Mouse (Mus musculus): ENCODE measurements around the gene Phf20. TPM values are rescaled to one million over a fixed set of nuclear protein-coding genes. Genes with fewer than 3 reads are reported as not detected.

Phf20 gene
- 10 to 100 TPM; 30.8 to 31.4 TPM for total RNA-seq (2021)
- long read RNA-seq, experiment 1, full-length matches to known transcripts: 13 of 26 reads
- long read RNA-seq, experiment 1, partial matches to known transcripts: 8 of 26 reads
- long read RNA-seq, experiment 1, other reads (novel, unspliced or antisense): 5 of 26 reads
- long read RNA-seq, experiment 2, full-length matches to known transcripts: 11 of 23 reads
- long read RNA-seq, experiment 2, partial matches to known transcripts: 6 of 23 reads
- long read RNA-seq, experiment 2, other reads (novel, unspliced or antisense): 6 of 23 reads

GRCm38 (mm10) chr2:156196302-156197128, at the start of gene Phf20:
Phf20 (plus strand) TSS chr2:156196466.
- no peak for TF ChIP-seq CTCF (IDR thresholded peaks at IDR 0.05)
- Histone ChIP-seq H3K27ac (peak within 1 kb of the TSS; percentile 98), H3K4me3 (peak within 1 kb of the TSS; percentile 87)
- intact Hi-C loops (cut with DNase I): loop anchor here (2.0 kb wide), 1 partner anchor 16 kb away; the partner anchor contains the start of gene Rbm39
- peak; percentile 99 for DNase-seq

GRCm38 (mm10) chr2:156147316-156147915, 48.9 kb upstream of the Phf20 start:
- no peak for DNase-seq
- no peak for TF ChIP-seq CTCF (IDR thresholded peaks at IDR 0.05)
- Histone ChIP-seq H3K4me3 (no peak overlapping the region), H3K27ac (no peak overlapping the region)
- intact Hi-C loops (cut with DNase I): no loop called here

DNA sequence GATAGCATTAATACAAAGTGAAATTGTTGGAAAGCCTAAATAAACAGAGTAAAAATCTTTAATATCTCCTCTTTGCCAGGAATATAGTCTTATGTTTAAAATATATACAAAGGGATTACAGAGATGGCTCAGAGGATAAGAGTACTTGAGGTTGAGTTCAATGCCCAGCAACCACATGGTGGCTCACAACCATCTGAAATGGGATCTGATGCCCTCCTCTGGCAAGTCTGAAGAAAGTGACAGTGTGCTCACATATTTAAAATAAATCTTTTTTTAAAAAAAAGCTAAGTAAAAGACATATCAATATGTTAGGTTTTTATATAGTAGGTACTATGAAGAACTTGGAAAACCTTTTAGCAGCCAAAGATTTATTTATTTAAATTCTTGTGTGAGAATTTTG, 44.7 kb upstream of the Phf20 start:
- Histone ChIP-seq H3K4me3 (no peak overlapping the region), H3K27ac (no peak overlapping the region)
- TF ChIP-seq CTCF (IDR thresholded peaks at IDR 0.05): peak; percentile 37; the same call in 1 of the 2 replicates
- intact Hi-C loops (cut with DNase I): loop anchor here (5.0 kb wide), 1 partner anchor 131 kb away; no protein-coding TSS in a partner anchor
- no peak for DNase-seq

DNA sequence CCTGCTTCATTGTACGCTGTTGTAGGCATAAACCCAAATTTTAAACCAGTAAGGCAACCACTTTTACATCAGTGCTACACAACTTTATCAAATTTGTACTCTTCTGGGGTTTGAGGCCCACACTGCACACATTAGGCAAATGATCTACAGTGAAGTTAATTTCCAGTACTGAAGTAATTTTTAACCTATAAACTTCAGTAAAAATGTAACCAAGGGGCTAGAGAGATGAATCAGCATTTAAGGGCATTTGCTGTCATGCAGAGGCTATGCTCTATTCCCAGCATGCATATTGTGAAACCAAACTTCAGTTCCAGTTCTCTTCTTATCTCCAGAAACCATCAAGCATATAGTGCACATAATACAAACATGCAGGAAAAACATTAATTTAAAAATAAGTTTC, 30.8 kb upstream of the Phf20 start:
- no peak for DNase-seq
- no peak for TF ChIP-seq CTCF (IDR thresholded peaks at IDR 0.05)
- H3K4me3 ChIP-seq: no peak overlapping the region
- intact Hi-C loops (cut with DNase I): no loop called here
- H3K27ac ChIP-seq: no peak overlapping the region

DNA sequence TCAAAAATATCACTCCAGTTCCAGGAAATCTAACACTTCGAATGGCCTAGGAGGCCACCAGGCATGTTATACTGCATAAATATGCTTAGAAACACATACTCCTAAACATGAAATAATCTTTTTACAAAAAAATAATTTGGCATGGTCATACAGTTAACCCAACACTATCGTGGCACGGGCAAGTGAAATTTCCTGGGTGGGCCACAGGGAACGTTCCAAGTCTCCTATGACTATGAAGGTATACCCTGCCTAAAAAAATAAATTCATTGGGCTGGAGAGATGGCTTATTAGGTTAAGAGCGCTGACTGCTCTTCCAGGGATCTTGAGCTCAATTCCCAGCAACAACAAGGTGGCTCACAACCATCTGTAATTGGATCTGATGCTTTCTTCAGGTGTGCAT, 29.7 kb upstream of the Phf20 start:
- no peak for TF ChIP-seq CTCF (IDR thresholded peaks at IDR 0.05)
- no peak for DNase-seq
- H3K4me3 ChIP-seq: no peak overlapping the region
- H3K27ac ChIP-seq: no peak overlapping the region
- intact Hi-C loops (cut with DNase I): no loop called here

DNA sequence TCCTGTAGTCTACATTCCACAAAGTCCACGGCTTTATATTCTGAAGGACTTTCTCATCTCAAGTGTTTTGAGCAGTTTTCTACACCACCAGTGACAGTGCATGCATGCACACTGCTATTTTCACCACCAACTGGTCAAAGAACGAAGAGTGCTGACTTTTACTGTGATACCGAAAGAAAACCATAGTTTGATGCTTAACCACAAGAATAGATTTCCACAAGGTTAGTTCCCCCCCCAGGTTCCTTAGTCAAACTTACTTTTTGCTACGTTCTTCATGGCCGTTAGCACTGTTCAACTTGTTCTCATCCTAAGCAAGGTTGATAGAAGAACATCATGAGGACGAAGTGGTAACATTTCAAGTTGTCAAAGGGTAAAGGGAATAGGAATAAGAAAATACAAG, 19.2 kb upstream of the Phf20 start:
- Histone ChIP-seq H3K4me3 (peak overlapping the region; percentile 94), H3K27ac (no peak overlapping the region)
- intact Hi-C loops (cut with DNase I): loop anchor here (5.0 kb wide), 1 partner anchor 80 kb away; no protein-coding TSS in a partner anchor
- no peak for DNase-seq
- no peak for TF ChIP-seq CTCF (IDR thresholded peaks at IDR 0.05)

DNA sequence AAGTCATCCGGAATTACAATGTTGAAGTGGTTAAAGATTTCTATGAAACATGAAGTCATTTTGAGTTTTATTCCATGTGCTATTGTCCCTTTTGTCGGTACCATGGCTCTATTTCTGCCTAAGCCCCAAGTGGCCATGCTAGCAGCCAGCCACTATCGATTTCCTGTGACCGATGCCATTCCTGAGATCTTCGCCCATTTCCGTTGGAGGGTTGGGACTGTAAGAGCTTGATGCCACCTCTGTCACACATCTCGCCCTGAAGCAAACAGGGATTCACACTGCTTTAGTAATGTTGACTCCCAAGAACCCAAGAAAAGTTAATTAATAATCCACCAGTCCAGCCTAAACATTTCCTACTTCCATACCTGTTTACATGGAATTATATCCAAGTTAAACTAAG, 18.6 kb upstream of the Phf20 start:
- intact Hi-C loops (cut with DNase I): loop anchor here (5.0 kb wide), 1 partner anchor 80 kb away; no protein-coding TSS in a partner anchor
- DNase-seq: no peak
- Histone ChIP-seq H3K27ac (peak overlapping the region; percentile 31; the same call in 1 of the 2 replicates), H3K4me3 (peak overlapping the region; percentile 94)
- TF ChIP-seq CTCF (IDR thresholded peaks at IDR 0.05): no peak

- Histone ChIP-seq H3K27ac (peak overlapping the region; percentile 96), H3K4me3 (peak overlapping the region; percentile 94)
- peak; percentile 89 for DNase-seq
- intact Hi-C loops (cut with DNase I): loop anchor here (5.0 kb wide), 1 partner anchor 78 kb away; no protein-coding TSS in a partner anchor
- peak; percentile 16; the same call in 1 of the 2 replicates for TF ChIP-seq CTCF (IDR thresholded peaks at IDR 0.05)
Observed at GRCm38 (mm10) chr2:156179046-156179795, 17.0 kb upstream of the Phf20 start.

DNA sequence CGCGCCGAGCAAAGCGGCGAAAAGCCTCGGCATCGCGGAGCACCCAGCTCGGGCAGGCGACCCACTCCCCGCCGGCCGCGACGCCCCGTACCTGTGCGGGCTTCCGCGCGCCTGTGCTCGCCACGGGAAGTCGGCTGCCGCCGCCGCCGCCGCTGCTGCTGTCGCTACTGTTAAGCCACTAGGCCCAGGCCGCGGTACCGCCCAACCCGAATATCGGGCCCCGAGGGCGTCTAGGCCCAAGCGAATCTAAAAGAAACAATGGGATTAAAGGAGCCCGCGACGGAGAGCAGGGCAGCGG, 16.5 kb upstream of the Phf20 start:
- H3K27ac ChIP-seq: peak overlapping the region; percentile 96
- no peak for DNase-seq
- intact Hi-C loops (cut with DNase I): loop anchor here (2.0 to 5.0 kb wide), 3 partner anchors 17 to 99 kb away; partner anchors contain the start of gene Phf20

GRCm38 (mm10) chr2:156180094-156180821, 16.0 kb upstream of the Phf20 start, which contains the start of gene Rbm39:
Rbm39 (minus strand) TSS chr2:156180238.
- TF ChIP-seq CTCF (IDR thresholded peaks at IDR 0.05): peak; percentile 48
- intact Hi-C loops (cut with DNase I): loop anchor here (2.0 kb wide), 2 partner anchors 17 to 99 kb away; partner anchors contain the start of gene Phf20
- peak; percentile 99 for DNase-seq
- peak within 1 kb of the TSS; percentile 94 for H3K4me3 ChIP-seq
- peak within 1 kb of the TSS; percentile 96 for H3K27ac ChIP-seq

More for the DNA sequence above, 16.5 kb upstream of the Phf20 start:
- peak overlapping the region; percentile 94 for H3K4me3 ChIP-seq
- TF ChIP-seq CTCF (IDR thresholded peaks at IDR 0.05): no peak
